Mouse (Mus musculus) embryonic facial prominence, embryonic 15.5 days (tissue): ENCODE data around the gene Snx21. TPM values are rescaled to one million over a fixed set of nuclear protein-coding genes. Genes with fewer than 3 reads are reported as not detected.
A peak's percentile ranks its signal among the peaks of the same experiment; 100 is the strongest.

Source experiments
- ATAC-seq: fragments of 200-750 bp; cut with Nextera tagmentation; 2 replicates; pipeline ENCODE4 v1.8.0; 2017; ENCODE audit warnings: low read depth, moderate TSS enrichment; ENCODE audit not compliant: insufficient number of reproducible peaks, low FRiP score, low TSS enrichment
- H3K27ac ChIP-seq: fragments of 300-500 bp; sonication (generic); replicated peaks from 2 replicates; pipeline ENCODE4 v1.5.1; 2015; ENCODE audit warnings: mild to moderate bottlenecking, inconsistent platforms
- H3K27me3 ChIP-seq: fragments of 300-500 bp; sonication (generic); 2 replicates; pipeline ENCODE4 v1.6.1; 2015; ENCODE audit warnings: inconsistent platforms
- H3K36me3 ChIP-seq: fragments of 300-500 bp; sonication (generic); 2 replicates; pipeline ENCODE4 v1.6.1; 2015; ENCODE audit warnings: mild to moderate bottlenecking, inconsistent platforms
- H3K4me1 ChIP-seq: fragments of 300-500 bp; sonication (generic); 2 replicates; pipeline ENCODE4 v1.6.1; 2015; ENCODE audit warnings: inconsistent platforms
- H3K4me2 ChIP-seq: fragments of 300-500 bp; sonication (generic); replicated peaks from 2 replicates; pipeline ENCODE4 v1.6.1; 2015; ENCODE audit warnings: mild to moderate bottlenecking, inconsistent platforms
- H3K4me3 ChIP-seq: fragments of 300-500 bp; sonication (generic); replicated peaks from 2 replicates; pipeline ENCODE4 v1.5.1; 2015; ENCODE audit warnings: mild to moderate bottlenecking, inconsistent platforms
- H3K9ac ChIP-seq: fragments of 300-500 bp; sonication (generic); 2 replicates; pipeline ENCODE4 v1.6.1; 2015; ENCODE audit warnings: inconsistent platforms
- H3K9me3 ChIP-seq: fragments of 300-500 bp; sonication (generic); replicated peaks from 2 replicates; pipeline ENCODE4 v1.6.1; 2016; ENCODE audit warnings: inconsistent platforms
- WGBS: fragments of 180-500 bp; shearing (Covaris S2); methylation state at CpG from one replicate; pipeline ENCODE4 v1.1.7; 2015; 5-methylcytosine and 5-hydroxymethylcytosine counted together
- polyA plus RNA-seq: library from polyadenylated mRNA; unstranded; fragments of >200 nt; fragmentation: Nextera tagmentation; extraction: Ambion mirVana; gene quantifications from 2 replicates; pipeline ENCODE4 v1.2.1, GENCODE M21; 2015

The Snx21 gene
- polyA plus RNA-seq, 1 experiment from 2014 or later: 37.1 TPM

GRCm38 (mm10) chr2:164784869-164785420, 678 bp upstream of the Snx21 start:
- H3K4me1 ChIP-seq: peaks cover 33% of the 10 kb centered on the region
- H3K4me2 ChIP-seq: peak overlapping the region; percentile 79
- H3K4me3 ChIP-seq: peak overlapping the region; percentile 70
- WGBS: 7% methylated on average over 7 of the region's 7 CpGs
- no peak for ATAC-seq
- H3K9me3 ChIP-seq: no peaks in the 10 kb centered on the region
- peak overlapping the region; percentile 85 for H3K9ac ChIP-seq
- H3K27me3 ChIP-seq: no peaks in the 10 kb centered on the region
- H3K27ac ChIP-seq: peak overlapping the region; percentile 92
- peaks cover 5% of the 10 kb centered on the region; the same call in 1 of the 2 replicates for H3K36me3 ChIP-seq

- 9% methylated on average over 15 of the region's 15 CpGs for WGBS
- peak overlapping the region; percentile 70 for H3K4me3 ChIP-seq
- no peak for ATAC-seq
- H3K9ac ChIP-seq: peak overlapping the region; percentile 85
- H3K27me3 ChIP-seq: no peaks in the 10 kb centered on the region
- H3K27ac ChIP-seq: peak overlapping the region; percentile 92
- H3K9me3 ChIP-seq: no peaks in the 10 kb centered on the region
- peak overlapping the region; percentile 79 for H3K4me2 ChIP-seq
- H3K4me1 ChIP-seq: peaks cover 33% of the 10 kb centered on the region
- H3K36me3 ChIP-seq: peaks cover 15% of the 10 kb centered on the region
These were observed 814 bp downstream of the Snx21 start for GRCm38 (mm10) chr2:164786388-164786885.

- peak overlapping the region; percentile 79 for H3K4me2 ChIP-seq
- H3K27ac ChIP-seq: no peak overlapping the region
- H3K4me3 ChIP-seq: peak overlapping the region; percentile 70
- H3K36me3 ChIP-seq: peaks cover 21% of the 10 kb centered on the region
- peaks cover 33% of the 10 kb centered on the region for H3K4me1 ChIP-seq
- no peaks in the 10 kb centered on the region for H3K9me3 ChIP-seq
- no peak for ATAC-seq
- WGBS: 79% methylated on average over 3 of the region's 3 CpGs
- H3K27me3 ChIP-seq: no peaks in the 10 kb centered on the region
- 0 out of 2 replicates have a peak overlapping the region, but pooled peaks have one; percentile 85 for H3K9ac ChIP-seq
These were observed 1.4 kb downstream of the Snx21 start for GRCm38 (mm10) chr2:164787032-164787431.

- Histone ChIP-seq H3K9ac (no peak overlapping the region), H3K4me1 (peaks cover 33% of the 10 kb centered on the region), H3K4me2 (peak overlapping the region; percentile 79; the same call in 1 of the 2 replicates), H3K27ac (no peak overlapping the region), H3K9me3 (no peaks in the 10 kb centered on the region), H3K36me3 (peaks cover 29% of the 10 kb centered on the region), H3K27me3 (no peaks in the 10 kb centered on the region), H3K4me3 (no peak overlapping the region)
- no peak for ATAC-seq
- WGBS: 62% methylated on average over 10 of the region's 10 CpGs
These were observed 2.2 kb downstream of the Snx21 start for GRCm38 (mm10) chr2:164787779-164788178.

- H3K4me2 ChIP-seq: no peak overlapping the region
- no peak overlapping the region for H3K9ac ChIP-seq
- H3K4me3 ChIP-seq: no peak overlapping the region
- no peaks in the 10 kb centered on the region for H3K9me3 ChIP-seq
- peaks cover 33% of the 10 kb centered on the region for H3K4me1 ChIP-seq
- H3K36me3 ChIP-seq: peaks cover 34% of the 10 kb centered on the region
- H3K27me3 ChIP-seq: no peaks in the 10 kb centered on the region
- no peak overlapping the region for H3K27ac ChIP-seq
- no peak for ATAC-seq
- WGBS: 58% methylated on average over 4 of the region's 4 CpGs
These were observed 2.8 kb downstream of the Snx21 start for GRCm38 (mm10) chr2:164788411-164788810.

GRCm38 (mm10) chr2:164790451-164790850, 4.8 kb downstream of the Snx21 start:
- Histone ChIP-seq H3K4me1 (peaks cover 24% of the 10 kb centered on the region), H3K27ac (no peak overlapping the region), H3K9me3 (no peaks in the 10 kb centered on the region), H3K27me3 (no peaks in the 10 kb centered on the region), H3K4me3 (no peak overlapping the region), H3K36me3 (peaks cover 48% of the 10 kb centered on the region), H3K9ac (no peak overlapping the region), H3K4me2 (no peak overlapping the region)
- 79% methylated on average over 4 of the region's 4 CpGs for WGBS
- ATAC-seq: no peak

GRCm38 (mm10) chr2:164791841-164792261, 6.2 kb downstream of the Snx21 start:
- no peaks in the 10 kb centered on the region for H3K9me3 ChIP-seq
- no peak for ATAC-seq
- peaks cover 62% of the 10 kb centered on the region for H3K36me3 ChIP-seq
- peaks cover 20% of the 10 kb centered on the region for H3K4me1 ChIP-seq
- H3K9ac ChIP-seq: no peak overlapping the region
- H3K4me2 ChIP-seq: no peak overlapping the region
- H3K27ac ChIP-seq: no peak overlapping the region
- 91% methylated on average over 18 of the region's 18 CpGs for WGBS
- H3K27me3 ChIP-seq: no peaks in the 10 kb centered on the region
- no peak overlapping the region for H3K4me3 ChIP-seq

- 90% methylated on average over 12 of the region's 12 CpGs for WGBS
- H3K4me1 ChIP-seq: peaks cover 12% of the 10 kb centered on the region
- no peak overlapping the region for H3K9ac ChIP-seq
- ATAC-seq: no peak
- H3K9me3 ChIP-seq: no peaks in the 10 kb centered on the region
- H3K4me2 ChIP-seq: no peak overlapping the region
- no peak overlapping the region for H3K4me3 ChIP-seq
- no peaks in the 10 kb centered on the region for H3K27me3 ChIP-seq
- peaks cover 65% of the 10 kb centered on the region for H3K36me3 ChIP-seq
- no peak overlapping the region for H3K27ac ChIP-seq
These were observed 7.0 kb downstream of the Snx21 start for GRCm38 (mm10) chr2:164792400-164793190.

GRCm38 (mm10) chr2:164793236-164793635, 7.6 kb downstream of the Snx21 start:
- H3K27me3 ChIP-seq: no peaks in the 10 kb centered on the region
- H3K4me2 ChIP-seq: no peak overlapping the region
- peaks cover 69% of the 10 kb centered on the region for H3K36me3 ChIP-seq
- H3K9ac ChIP-seq: no peak overlapping the region
- 80% methylated on average over 3 of the region's 3 CpGs for WGBS
- ATAC-seq: no peak
- no peak overlapping the region for H3K27ac ChIP-seq
- H3K4me1 ChIP-seq: peaks cover 8% of the 10 kb centered on the region; the same call in 1 of the 2 replicates
- H3K9me3 ChIP-seq: no peaks in the 10 kb centered on the region
- H3K4me3 ChIP-seq: no peak overlapping the region

- Histone ChIP-seq H3K4me3 (no peak overlapping the region), H3K36me3 (peaks cover 73% of the 10 kb centered on the region), H3K9me3 (no peaks in the 10 kb centered on the region), H3K27ac (no peak overlapping the region), H3K4me2 (no peak overlapping the region), H3K27me3 (no peaks in the 10 kb centered on the region), H3K9ac (no peak overlapping the region), H3K4me1 (peaks cover 3% of the 10 kb centered on the region; the same call in 1 of the 2 replicates)
- WGBS: 81% methylated on average over 2 of the region's 2 CpGs
- ATAC-seq: no peak
These were observed 8.1 kb downstream of the Snx21 start for GRCm38 (mm10) chr2:164793772-164794171.

- no peaks in the 10 kb centered on the region for H3K27me3 ChIP-seq
- H3K27ac ChIP-seq: no peak overlapping the region
- no peak overlapping the region for H3K4me3 ChIP-seq
- H3K9me3 ChIP-seq: no peaks in the 10 kb centered on the region
- peaks cover 76% of the 10 kb centered on the region for H3K36me3 ChIP-seq
- no peak overlapping the region for H3K9ac ChIP-seq
- no peaks in the 10 kb centered on the region for H3K4me1 ChIP-seq
- 30% methylated on average over 5 of the region's 5 CpGs for WGBS
- no peak overlapping the region for H3K4me2 ChIP-seq
- ATAC-seq: 0 out of 2 replicates have a peak, but pooled peaks have one; percentile 45
These were observed 8.7 kb downstream of the Snx21 start for GRCm38 (mm10) chr2:164794293-164794692.
